Mouse (Mus musculus) testis, adult 2 months (tissue): ENCODE data around the gene Msmp.

Experiments used
- CTCF ChIP-seq: fragments of 200-500 bp; IDR thresholded peaks from 2 replicates; pipeline ENCODE4 v1.5.1; 2012; ENCODE audit warnings: low read depth, mild to moderate bottlenecking, inconsistent platforms, low read length, moderate library complexity; ENCODE audit not compliant: control insufficient read depth, insufficient read depth, insufficient replicate concordance
- POLR2A ChIP-seq: fragments of 200-500 bp; IDR thresholded peaks from 2 replicates; pipeline ENCODE4 v1.6.1; 2012; ENCODE audit warnings: low read depth, mild to moderate bottlenecking, inconsistent platforms, low read length, moderate library complexity; ENCODE audit not compliant: control insufficient read depth

GRCm38 (mm10) chr4:43585682-43586081 is 1.4 kb upstream of the Msmp start:
- TF ChIP-seq CTCF (no peak), POLR2A (no peak)
